Mouse (Mus musculus): Measurements from ENCODE around the gene Svep1.

The Svep1 gene

DNA sequence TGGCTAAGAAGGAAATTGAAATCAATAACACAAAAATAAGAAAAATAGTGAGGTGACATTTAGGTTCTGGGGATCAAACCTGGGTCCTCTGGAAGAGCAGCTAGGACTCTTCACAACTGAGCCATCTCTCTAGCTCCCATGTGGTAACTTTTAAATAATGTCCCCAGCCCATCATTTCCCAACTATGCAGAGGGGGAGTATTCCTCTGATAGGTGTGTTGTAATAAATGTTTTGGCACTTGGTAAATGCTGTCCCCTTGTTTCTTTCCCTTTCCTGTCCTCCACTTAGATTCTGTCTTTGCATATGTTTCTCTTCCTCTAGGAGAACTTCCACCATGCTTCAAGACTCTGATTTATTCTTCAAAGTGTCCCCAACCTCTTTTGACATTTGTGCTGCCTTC lies 58.1 kb downstream of the Svep1 start:
- no peaks in the 10 kb centered on the region for H3K27me3 ChIP-seq (ENCODE audit: control insufficient read depth, insufficient read depth, low read length, poor library complexity, severe bottlenecking)
- H3K36me3 ChIP-seq (ENCODE audit: control insufficient read depth, insufficient read depth, low read length, poor library complexity, severe bottlenecking) = no peaks in the 10 kb centered on the region
- DNase-seq (ENCODE audit: low read depth, low spot score) = no peak

DNA sequence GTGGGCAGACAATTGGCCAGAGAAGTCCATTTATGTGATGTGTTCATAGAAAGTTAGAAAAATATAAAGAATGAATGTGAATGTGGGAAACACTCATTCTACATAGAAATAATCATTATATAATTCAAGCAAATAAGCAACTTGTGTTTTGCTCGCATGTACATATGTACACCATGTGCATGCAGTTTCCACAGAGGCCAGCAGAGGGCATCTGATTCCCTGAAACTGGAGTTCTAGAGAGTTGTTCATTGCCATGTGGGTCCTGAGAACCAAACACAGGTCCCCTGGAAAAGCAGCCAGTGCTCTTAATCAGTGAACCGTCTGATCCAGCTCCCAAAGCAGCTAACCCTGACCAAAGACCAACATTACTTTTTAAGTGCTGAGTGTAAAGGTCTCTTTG lies 60.0 kb downstream of the Svep1 start:
- no peaks in the 10 kb centered on the region for H3K36me3 ChIP-seq (ENCODE audit: control insufficient read depth, insufficient read depth, low read length, poor library complexity, severe bottlenecking)
- no peak for DNase-seq (ENCODE audit: low read depth, low spot score)
- H3K27me3 ChIP-seq (ENCODE audit: control insufficient read depth, insufficient read depth, low read length, poor library complexity, severe bottlenecking) = no peaks in the 10 kb centered on the region

DNA sequence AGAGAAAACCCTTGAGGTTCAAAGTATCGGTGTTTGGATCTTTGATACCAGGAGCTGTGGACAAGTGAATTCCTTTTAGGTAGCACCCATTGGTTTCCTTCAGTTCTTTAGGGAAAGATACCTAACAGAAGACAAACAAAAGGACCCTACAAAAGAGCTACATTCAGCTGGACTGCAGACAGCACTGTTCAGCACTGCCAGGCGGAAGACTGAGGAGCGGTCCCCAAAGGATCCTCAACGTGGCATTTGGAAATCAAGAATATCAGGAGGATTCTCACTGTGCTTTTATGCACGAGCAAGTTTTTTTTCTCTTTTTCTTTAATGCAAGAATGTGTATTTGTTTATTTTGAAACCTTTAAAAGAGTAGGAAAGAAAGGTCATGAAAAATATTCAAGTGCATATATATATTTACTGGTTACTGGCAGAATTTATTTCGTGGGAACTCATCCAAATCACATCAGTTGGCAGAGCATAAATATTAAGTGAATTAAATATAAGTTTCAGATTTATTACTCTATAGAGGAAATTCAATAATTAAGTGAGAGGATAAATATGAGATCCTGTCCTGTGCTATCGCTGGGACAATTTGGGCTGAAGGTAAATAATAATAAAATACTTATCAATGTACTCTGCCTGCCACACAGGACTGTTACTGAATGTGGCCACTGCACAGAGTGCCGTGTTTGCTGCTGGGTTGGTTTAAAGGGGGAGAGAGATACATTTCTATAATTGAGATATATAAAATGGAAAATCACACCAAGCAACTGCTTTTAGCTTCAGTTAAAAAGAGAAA lies 66.7 kb downstream of the Svep1 start:
- H3K36me3 ChIP-seq (ENCODE audit: control insufficient read depth, insufficient read depth, low read length, poor library complexity, severe bottlenecking) = no peaks in the 10 kb centered on the region
- no peaks in the 10 kb centered on the region for H3K27me3 ChIP-seq (ENCODE audit: control insufficient read depth, insufficient read depth, low read length, poor library complexity, severe bottlenecking)
- DNase-seq (ENCODE audit: low read depth, low spot score) = no peak

DNA sequence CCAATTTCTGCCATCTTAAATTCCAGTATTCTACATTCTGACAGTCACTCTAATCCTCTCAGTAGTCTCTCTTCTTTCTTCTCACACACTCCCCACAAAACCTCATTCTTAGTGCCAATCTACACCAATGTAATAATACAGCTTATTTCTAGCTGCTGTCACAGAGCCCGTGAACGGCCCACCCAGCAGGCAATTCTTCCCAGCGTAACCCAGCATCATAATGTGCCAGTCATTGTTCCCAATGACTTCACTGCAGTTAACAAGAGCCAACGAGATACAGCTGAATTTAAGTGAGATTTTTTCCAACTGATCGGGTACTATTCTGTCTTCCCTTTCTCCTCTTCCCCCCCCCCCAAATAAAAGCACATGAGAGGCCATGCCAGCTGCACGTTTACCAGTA lies 67.4 kb downstream of the Svep1 start:
- no peaks in the 10 kb centered on the region for H3K36me3 ChIP-seq (ENCODE audit: control insufficient read depth, insufficient read depth, low read length, poor library complexity, severe bottlenecking)
- DNase-seq (ENCODE audit: low read depth, low spot score) = no peak
- no peaks in the 10 kb centered on the region for H3K27me3 ChIP-seq (ENCODE audit: control insufficient read depth, insufficient read depth, low read length, poor library complexity, severe bottlenecking)

DNA sequence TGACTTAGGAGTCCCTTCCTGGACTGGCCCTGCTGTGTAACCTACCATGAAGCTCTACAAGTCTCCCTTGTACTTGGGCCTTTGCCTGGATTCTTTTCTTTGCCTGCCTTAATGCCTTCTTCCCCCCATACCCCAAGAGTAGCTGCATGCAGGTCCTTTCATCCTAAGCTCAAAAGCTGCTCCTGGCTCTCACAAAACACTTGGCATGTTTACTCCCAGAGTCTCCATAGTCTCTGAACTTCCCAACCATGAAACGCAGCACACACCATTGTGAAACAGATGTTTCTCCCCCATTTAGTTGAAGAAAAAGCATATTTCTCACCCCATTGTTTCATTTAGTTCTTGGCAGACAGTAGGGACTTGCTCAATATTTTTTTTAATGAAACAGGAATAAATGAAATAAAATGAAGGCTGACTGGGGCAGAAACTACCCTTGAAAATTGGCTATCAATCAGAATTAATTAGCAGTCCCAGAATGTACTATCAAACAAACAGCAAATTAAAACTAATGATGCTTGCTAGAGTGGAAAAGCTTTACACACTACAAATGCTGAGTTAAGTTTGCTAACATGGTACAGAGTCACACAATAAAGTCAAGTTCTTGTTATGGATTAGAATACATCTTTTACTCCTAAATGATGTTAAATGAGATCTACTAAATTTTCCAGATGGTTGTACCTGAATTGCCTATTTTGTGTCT lies 72.9 kb downstream of the Svep1 start:
- no peak for DNase-seq (ENCODE audit: low read depth, low spot score)
- Histone ChIP-seq H3K27me3 (ENCODE audit: control insufficient read depth, insufficient read depth, low read length, poor library complexity, severe bottlenecking) (no peaks in the 10 kb centered on the region), H3K36me3 (ENCODE audit: control insufficient read depth, insufficient read depth, low read length, poor library complexity, severe bottlenecking) (no peaks in the 10 kb centered on the region)

DNA sequence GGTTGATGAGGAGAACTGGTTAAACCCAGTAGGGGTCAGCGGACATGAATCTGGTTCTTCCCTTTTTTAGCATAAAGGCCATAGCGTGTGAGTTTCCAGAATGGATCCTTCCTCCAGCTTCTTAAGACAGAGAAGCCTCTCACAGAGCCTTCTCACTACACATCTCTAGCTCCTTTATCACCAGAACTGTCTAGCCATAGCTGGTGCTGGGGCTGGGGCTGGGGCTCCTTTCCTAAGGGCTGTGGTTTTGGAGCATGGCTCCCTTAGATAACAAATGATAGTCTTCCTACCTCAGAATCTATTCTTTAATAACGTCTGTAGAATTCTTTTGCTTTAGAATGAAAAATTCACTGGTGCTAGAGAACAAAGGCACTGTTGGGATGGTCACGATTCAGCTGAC lies 76.8 kb downstream of the Svep1 start:
- DNase-seq (ENCODE audit: low read depth, low spot score) = no peak
- H3K27me3 ChIP-seq (ENCODE audit: control insufficient read depth, insufficient read depth, low read length, poor library complexity, severe bottlenecking) = no peaks in the 10 kb centered on the region
- H3K36me3 ChIP-seq (ENCODE audit: control insufficient read depth, insufficient read depth, low read length, poor library complexity, severe bottlenecking) = no peaks in the 10 kb centered on the region

DNA sequence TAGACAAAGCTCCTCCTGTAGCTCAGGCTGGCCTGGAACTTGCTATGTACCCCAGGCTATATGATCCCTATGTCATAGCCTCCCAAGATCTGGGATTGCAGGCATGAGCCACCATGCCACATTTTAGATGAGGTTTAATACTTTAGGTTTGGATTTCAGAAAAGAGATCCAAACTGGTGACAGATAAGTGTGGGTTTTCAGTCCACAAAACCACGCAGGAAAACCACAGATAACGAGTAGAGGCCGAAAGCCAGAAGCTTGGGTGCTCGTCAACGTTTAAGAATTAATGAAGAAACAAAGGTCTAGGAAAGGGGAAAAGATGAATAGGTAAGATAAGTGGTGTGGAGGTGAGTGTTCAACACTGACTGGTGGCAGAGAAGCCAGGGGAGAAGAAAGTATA lies 79.6 kb downstream of the Svep1 start:
- Histone ChIP-seq H3K36me3 (ENCODE audit: control insufficient read depth, insufficient read depth, low read length, poor library complexity, severe bottlenecking) (no peaks in the 10 kb centered on the region), H3K27me3 (ENCODE audit: control insufficient read depth, insufficient read depth, low read length, poor library complexity, severe bottlenecking) (no peaks in the 10 kb centered on the region)
- DNase-seq (ENCODE audit: low read depth, low spot score) = no peak

DNA sequence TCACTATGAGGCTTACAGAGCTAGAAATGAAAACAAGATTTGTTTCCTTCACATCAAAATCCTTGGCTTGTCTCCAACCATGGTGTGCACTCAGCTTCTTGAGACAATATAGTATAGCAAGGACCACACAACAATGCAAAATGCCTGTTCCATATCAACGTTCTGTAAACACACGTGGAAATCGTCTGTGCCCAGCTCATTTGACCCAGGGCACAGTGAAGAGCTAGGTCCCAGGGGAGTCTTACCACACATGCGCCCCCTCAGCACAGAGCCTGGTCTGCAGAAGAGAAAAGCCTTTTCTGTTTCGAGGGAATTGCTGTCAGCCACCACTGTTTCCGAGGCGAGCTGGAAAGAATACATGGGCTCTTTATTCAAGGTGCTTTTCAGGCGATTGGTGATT lies 91.2 kb downstream of the Svep1 start:
- no peaks in the 10 kb centered on the region for H3K36me3 ChIP-seq (ENCODE audit: control insufficient read depth, insufficient read depth, low read length, poor library complexity, severe bottlenecking)
- DNase-seq (ENCODE audit: low read depth, low spot score) = no peak
- no peaks in the 10 kb centered on the region for H3K27me3 ChIP-seq (ENCODE audit: control insufficient read depth, insufficient read depth, low read length, poor library complexity, severe bottlenecking)

DNA sequence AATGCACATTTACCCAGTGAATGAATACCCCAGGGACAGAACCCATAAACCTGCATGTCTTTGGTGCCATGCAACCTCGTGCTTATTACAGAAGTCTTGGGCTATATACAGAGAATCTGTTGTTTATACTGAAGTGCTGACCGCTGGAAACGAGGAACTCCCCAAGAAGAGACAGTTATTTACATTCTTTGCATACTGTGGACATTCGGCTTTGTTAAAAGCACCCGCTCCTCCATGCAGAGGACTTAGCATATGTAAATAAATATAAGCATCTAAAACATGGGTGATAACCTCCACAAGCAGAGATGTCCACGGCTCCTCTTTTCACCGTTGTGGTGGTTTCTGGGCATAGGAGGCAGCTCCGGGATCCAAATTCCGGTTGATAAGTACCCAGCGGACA lies 95.7 kb downstream of the Svep1 start:
- no peaks in the 10 kb centered on the region for H3K36me3 ChIP-seq (ENCODE audit: control insufficient read depth, insufficient read depth, low read length, poor library complexity, severe bottlenecking)
- no peak for DNase-seq (ENCODE audit: low read depth, low spot score)
- H3K27me3 ChIP-seq (ENCODE audit: control insufficient read depth, insufficient read depth, low read length, poor library complexity, severe bottlenecking) = no peaks in the 10 kb centered on the region

DNA sequence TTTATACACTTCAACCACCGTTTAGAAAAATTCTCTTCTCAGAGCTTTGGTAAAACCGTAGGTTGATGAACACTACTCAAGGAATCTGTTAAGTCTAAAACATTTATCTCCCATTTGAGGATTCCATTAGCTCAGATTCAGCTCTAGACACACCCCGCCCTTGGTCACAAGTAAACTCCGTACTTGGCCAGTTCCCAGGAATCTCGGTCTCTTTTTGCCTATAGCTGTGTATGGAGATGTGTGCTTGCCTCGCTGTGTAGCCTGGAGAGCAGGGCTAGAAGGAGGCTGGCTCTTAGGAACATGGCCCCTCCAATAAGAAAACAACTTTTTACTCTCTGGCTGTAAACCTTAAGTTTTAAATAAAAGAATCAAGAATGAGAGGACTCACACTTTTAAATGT lies 96.9 kb downstream of the Svep1 start:
- H3K36me3 ChIP-seq (ENCODE audit: control insufficient read depth, insufficient read depth, low read length, poor library complexity, severe bottlenecking) = no peaks in the 10 kb centered on the region
- H3K27me3 ChIP-seq (ENCODE audit: control insufficient read depth, insufficient read depth, low read length, poor library complexity, severe bottlenecking) = no peaks in the 10 kb centered on the region
- DNase-seq (ENCODE audit: low read depth, low spot score) = no peak

DNA sequence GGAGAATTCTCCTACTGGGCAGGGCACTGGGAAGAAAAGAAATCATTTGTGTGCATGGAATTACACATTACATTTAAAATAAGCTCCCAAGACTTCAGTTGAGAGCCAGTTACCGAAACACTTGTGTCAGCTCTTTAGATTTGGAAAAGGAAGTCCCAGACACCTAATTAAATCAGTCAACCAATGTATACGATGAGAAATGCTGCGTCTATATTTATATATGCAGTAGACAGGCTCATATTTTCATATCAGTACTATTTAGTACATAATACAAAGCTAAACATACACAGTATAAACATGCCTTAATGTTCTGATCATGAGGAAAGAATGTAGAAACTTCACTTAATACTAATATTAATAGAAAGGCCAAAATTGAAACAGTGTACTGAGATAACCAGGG lies 98.3 kb downstream of the Svep1 start:
- H3K36me3 ChIP-seq (ENCODE audit: control insufficient read depth, insufficient read depth, low read length, poor library complexity, severe bottlenecking) = no peaks in the 10 kb centered on the region
- DNase-seq (ENCODE audit: low read depth, low spot score) = no peak
- H3K27me3 ChIP-seq (ENCODE audit: control insufficient read depth, insufficient read depth, low read length, poor library complexity, severe bottlenecking) = no peaks in the 10 kb centered on the region

DNA sequence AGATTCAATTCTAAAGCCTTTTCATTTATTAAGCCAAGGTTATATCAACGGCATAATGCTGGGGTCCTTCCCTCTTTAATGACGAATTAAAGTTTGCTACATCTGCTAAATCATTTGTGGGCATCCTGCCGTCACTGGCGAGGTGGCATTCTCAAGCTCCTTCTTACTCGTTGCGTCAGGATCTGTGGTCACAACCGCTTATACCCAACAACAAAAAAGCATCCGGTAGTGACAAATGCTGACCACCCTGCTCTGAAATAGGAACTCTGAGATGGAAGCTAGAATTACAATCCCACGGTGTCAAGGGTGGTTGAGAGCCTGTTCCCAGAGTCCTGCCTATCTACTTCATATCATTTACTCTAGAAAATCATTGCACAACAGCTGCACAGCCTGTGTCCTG lies 108.9 kb downstream of the Svep1 start:
- DNase-seq (ENCODE audit: low read depth, low spot score) = no peak
- Histone ChIP-seq H3K36me3 (ENCODE audit: control insufficient read depth, insufficient read depth, low read length, poor library complexity, severe bottlenecking) (no peaks in the 10 kb centered on the region), H3K27me3 (ENCODE audit: control insufficient read depth, insufficient read depth, low read length, poor library complexity, severe bottlenecking) (no peaks in the 10 kb centered on the region)

DNA sequence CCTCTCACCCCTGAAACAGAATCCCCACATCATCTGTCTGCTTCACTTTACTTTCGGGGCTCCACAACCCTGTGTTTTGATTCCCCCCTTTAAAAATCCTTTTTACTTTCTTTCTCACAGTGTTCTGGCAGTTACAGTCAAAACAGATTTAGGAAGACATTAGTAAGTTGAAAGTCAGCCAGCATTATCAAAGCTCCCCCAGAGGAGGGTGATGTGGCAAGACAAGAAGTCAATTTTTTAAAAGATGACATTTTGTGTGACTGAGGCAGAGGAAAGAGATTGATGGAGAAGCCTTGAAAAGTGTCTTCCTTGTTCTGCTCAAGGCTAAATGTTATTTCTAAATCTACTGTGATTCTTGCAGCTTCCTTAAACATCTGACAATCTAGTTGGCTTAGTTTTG lies 119.9 kb downstream of the Svep1 start:
- DNase-seq (ENCODE audit: low read depth, low spot score) = no peak
- Histone ChIP-seq H3K36me3 (ENCODE audit: control insufficient read depth, insufficient read depth, low read length, poor library complexity, severe bottlenecking) (no peaks in the 10 kb centered on the region), H3K27me3 (ENCODE audit: control insufficient read depth, insufficient read depth, low read length, poor library complexity, severe bottlenecking) (no peaks in the 10 kb centered on the region)

DNA sequence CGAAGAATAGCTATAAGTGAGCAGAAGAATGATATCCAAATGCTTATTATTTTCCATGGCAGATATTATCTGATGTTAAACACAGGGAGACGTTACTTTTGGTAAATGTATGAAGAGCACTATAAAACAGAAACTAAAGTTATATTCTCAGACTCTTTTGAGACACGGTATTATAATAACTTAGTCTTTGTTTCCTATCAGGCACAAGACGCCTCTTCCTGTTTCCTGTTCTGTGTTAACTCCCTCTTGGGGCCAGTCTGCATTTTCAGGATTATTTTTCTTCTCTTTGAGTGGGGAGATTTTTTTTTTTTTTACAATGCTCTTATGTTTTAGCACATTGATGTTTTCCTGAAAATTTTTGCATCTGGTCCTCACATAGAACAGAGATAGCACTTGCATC lies 120.5 kb downstream of the Svep1 start:
- no peaks in the 10 kb centered on the region for H3K27me3 ChIP-seq (ENCODE audit: control insufficient read depth, insufficient read depth, low read length, poor library complexity, severe bottlenecking)
- no peaks in the 10 kb centered on the region for H3K36me3 ChIP-seq (ENCODE audit: control insufficient read depth, insufficient read depth, low read length, poor library complexity, severe bottlenecking)
- no peak for DNase-seq (ENCODE audit: low read depth, low spot score)

DNA sequence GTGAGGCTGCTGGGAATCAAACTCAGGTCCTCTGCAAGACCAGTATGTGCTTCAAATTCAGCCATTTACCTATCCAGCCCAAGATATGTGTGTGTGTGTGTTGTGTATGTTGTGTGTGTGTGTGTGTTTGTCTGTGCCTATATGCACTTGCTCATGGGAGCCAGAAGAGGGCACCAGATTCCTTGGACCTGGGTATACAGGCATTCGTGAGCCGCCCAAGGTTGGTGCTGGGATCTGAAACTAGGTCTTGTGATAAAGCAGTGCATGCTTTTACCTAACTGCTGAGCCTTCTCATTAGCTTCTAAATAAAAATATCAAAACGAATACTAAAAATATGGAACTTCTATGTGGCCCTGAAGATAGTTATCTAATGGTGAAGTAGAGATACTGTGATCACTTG lies 121.3 kb downstream of the Svep1 start:
- DNase-seq (ENCODE audit: low read depth, low spot score) = no peak
- H3K36me3 ChIP-seq (ENCODE audit: control insufficient read depth, insufficient read depth, low read length, poor library complexity, severe bottlenecking) = no peaks in the 10 kb centered on the region
- no peaks in the 10 kb centered on the region for H3K27me3 ChIP-seq (ENCODE audit: control insufficient read depth, insufficient read depth, low read length, poor library complexity, severe bottlenecking)

DNA sequence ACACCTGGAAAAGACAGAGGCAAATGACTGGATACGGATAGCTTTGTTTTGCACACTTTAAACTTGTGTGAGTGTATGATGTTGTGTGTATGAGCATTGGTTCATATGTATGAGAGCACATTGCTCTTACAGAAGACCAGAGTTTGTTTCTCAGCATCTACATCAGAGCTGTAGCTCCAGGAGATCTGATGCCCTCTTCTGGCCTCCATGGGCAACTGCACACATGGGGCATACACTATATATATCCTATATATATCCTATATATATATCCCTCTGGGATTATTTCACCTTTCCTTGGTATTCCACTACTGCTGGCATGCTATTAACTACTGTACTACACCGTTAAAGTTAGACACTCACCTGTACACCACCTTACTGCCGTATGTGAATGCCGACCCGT lies 122.5 kb downstream of the Svep1 start:
- no peaks in the 10 kb centered on the region for H3K27me3 ChIP-seq (ENCODE audit: control insufficient read depth, insufficient read depth, low read length, poor library complexity, severe bottlenecking)
- H3K36me3 ChIP-seq (ENCODE audit: control insufficient read depth, insufficient read depth, low read length, poor library complexity, severe bottlenecking) = no peaks in the 10 kb centered on the region
- no peak for DNase-seq (ENCODE audit: low read depth, low spot score)

Measured in splenic B cell, adult 2 months (primary cell).